Mouse (Mus musculus) erythroblast, embryonic 14.5 days (primary cell): ENCODE data around the gene Wfikkn1. TPM values are rescaled to one million over a fixed set of nuclear protein-coding genes. Genes with fewer than 3 reads are reported as not detected.

Experiments
- H3K27me3 ChIP-seq: 2 replicates; pipeline ENCODE4 v1.6.1; 2012; ENCODE audit warnings: inconsistent platforms; ENCODE audit not compliant: control insufficient read depth
- H3K36me3 ChIP-seq: 2 replicates; pipeline ENCODE4 v1.6.1; 2012; ENCODE audit warnings: mild to moderate bottlenecking, inconsistent platforms; ENCODE audit not compliant: control insufficient read depth
- H3K4me1 ChIP-seq: 2 replicates; pipeline ENCODE4 v1.6.1; 2012; ENCODE audit warnings: inconsistent platforms; ENCODE audit not compliant: control insufficient read depth
- H3K4me3 ChIP-seq: replicated peaks from 2 replicates; pipeline ENCODE3; 2012; ENCODE audit warnings: moderate library complexity, mild to moderate bottlenecking, inconsistent platforms
- H3K9me3 ChIP-seq: 2 replicates; pipeline ENCODE4 v1.6.1; 2012; ENCODE audit warnings: low read length, inconsistent platforms, mixed read lengths; ENCODE audit not compliant: control insufficient read depth
- GATA1 ChIP-seq: IDR thresholded peaks from 2 replicates; pipeline ENCODE4 v1.6.1; 2012; ENCODE audit warnings: low read length, inconsistent platforms, mixed read lengths
- TAL1 ChIP-seq: IDR thresholded peaks from 3 replicates; pipeline ENCODE4 v1.6.1; 2012; ENCODE audit warnings: low read length, inconsistent platforms, mixed read lengths
- polyA plus RNA-seq: library from polyadenylated mRNA; stranded (reverse); fragments of >175 nt; gene quantifications from 2 replicates; pipeline ENCODE4 v1.2.3, GENCODE M21; 2012

Wfikkn1 gene
- polyA plus RNA-seq, 1 experiment: 0.17 TPM

- no peak overlapping the region for H3K4me3 ChIP-seq
- H3K27me3 ChIP-seq: no peaks in the 10 kb centered on the region
- H3K4me1 ChIP-seq: peaks cover 51% of the 10 kb centered on the region
- no peaks in the 10 kb centered on the region for H3K9me3 ChIP-seq
- TF ChIP-seq TAL1: no peak
- no peak for TF ChIP-seq GATA1
- peaks cover 13% of the 10 kb centered on the region for H3K36me3 ChIP-seq
These were observed 33.2 kb upstream of the Wfikkn1 start for GRCm38 (mm10) chr17:25913877-25914275.

- peaks cover 45% of the 10 kb centered on the region for H3K4me1 ChIP-seq
- peaks cover 13% of the 10 kb centered on the region for H3K36me3 ChIP-seq
- H3K4me3 ChIP-seq: no peak overlapping the region
- TF ChIP-seq TAL1: no peak
- TF ChIP-seq GATA1: no peak
- no peaks in the 10 kb centered on the region for H3K27me3 ChIP-seq
- H3K9me3 ChIP-seq: no peaks in the 10 kb centered on the region
These were observed 32.7 kb upstream of the Wfikkn1 start for GRCm38 (mm10) chr17:25913186-25913876.

GRCm38 (mm10) chr17:25911816-25912215 is 31.2 kb upstream of the Wfikkn1 start:
- TF ChIP-seq TAL1 (no peak), GATA1 (no peak)
- Histone ChIP-seq H3K36me3 (peaks cover 9% of the 10 kb centered on the region), H3K27me3 (no peaks in the 10 kb centered on the region)

GRCm38 (mm10) chr17:25907640-25908039 is 27.0 kb upstream of the Wfikkn1 start:
- no peaks in the 10 kb centered on the region for H3K9me3 ChIP-seq
- peaks cover 4% of the 10 kb centered on the region for H3K36me3 ChIP-seq
- TF ChIP-seq GATA1 (no peak), TAL1 (no peak)
- H3K4me1 ChIP-seq: peaks cover 16% of the 10 kb centered on the region
- H3K4me3 ChIP-seq: no peak overlapping the region
- no peaks in the 10 kb centered on the region for H3K27me3 ChIP-seq

More at GRCm38 (mm10) chr17:25911816-25912215, 31.2 kb upstream of the Wfikkn1 start:
- H3K4me1 ChIP-seq: peaks cover 30% of the 10 kb centered on the region
- no peaks in the 10 kb centered on the region for H3K9me3 ChIP-seq
- H3K4me3 ChIP-seq: no peak overlapping the region

- H3K9me3 ChIP-seq: no peaks in the 10 kb centered on the region; the same call in 1 of the 2 replicates
- no peaks in the 10 kb centered on the region for H3K27me3 ChIP-seq
- H3K4me1 ChIP-seq: peaks cover 6% of the 10 kb centered on the region
- peaks cover 16% of the 10 kb centered on the region for H3K36me3 ChIP-seq
- no peak for TF ChIP-seq TAL1
- no peak for TF ChIP-seq GATA1
- H3K4me3 ChIP-seq: no peak overlapping the region
These were observed 22.4 kb upstream of the Wfikkn1 start for GRCm38 (mm10) chr17:25903061-25903460.

- Histone ChIP-seq H3K4me1 (peaks cover 6% of the 10 kb centered on the region), H3K4me3 (no peak overlapping the region)
- no peak for TF ChIP-seq TAL1
- TF ChIP-seq GATA1: no peak
These were observed 19.5 kb upstream of the Wfikkn1 start for GRCm38 (mm10) chr17:25900193-25900592.

GRCm38 (mm10) chr17:25895891-25896290 is 15.2 kb upstream of the Wfikkn1 start:
- Histone ChIP-seq H3K4me3 (no peak overlapping the region), H3K36me3 (peaks cover 14% of the 10 kb centered on the region), H3K9me3 (no peaks in the 10 kb centered on the region; the same call in 1 of the 2 replicates), H3K27me3 (no peaks in the 10 kb centered on the region), H3K4me1 (peaks cover 9% of the 10 kb centered on the region)
- TF ChIP-seq TAL1 (no peak), GATA1 (no peak)

More at GRCm38 (mm10) chr17:25900193-25900592, 19.5 kb upstream of the Wfikkn1 start:
- Histone ChIP-seq H3K27me3 (no peaks in the 10 kb centered on the region), H3K36me3 (peaks cover 12% of the 10 kb centered on the region), H3K9me3 (no peaks in the 10 kb centered on the region; the same call in 1 of the 2 replicates)

- Histone ChIP-seq H3K9me3 (no peaks in the 10 kb centered on the region), H3K27me3 (no peaks in the 10 kb centered on the region), H3K4me3 (no peak overlapping the region), H3K4me1 (peaks cover 9% of the 10 kb centered on the region), H3K36me3 (peaks cover 9% of the 10 kb centered on the region)
- TF ChIP-seq TAL1 (no peak), GATA1 (no peak)
These were observed 14.8 kb upstream of the Wfikkn1 start for GRCm38 (mm10) chr17:25895415-25895814.

- TF ChIP-seq GATA1 (no peak), TAL1 (no peak)
- Histone ChIP-seq H3K36me3 (peaks cover 10% of the 10 kb centered on the region), H3K4me3 (no peak overlapping the region), H3K4me1 (peaks cover 9% of the 10 kb centered on the region), H3K9me3 (no peaks in the 10 kb centered on the region), H3K27me3 (no peaks in the 10 kb centered on the region)
These were observed 13.4 kb upstream of the Wfikkn1 start for GRCm38 (mm10) chr17:25893975-25894617.
